Mouse (Mus musculus) embryonic fibroblast, embryonic 13.5 days (primary cell): Measurements from ENCODE around the gene Actl6b.

Source experiments
- CTCF ChIP-seq: IDR thresholded peaks from 2 replicates; pipeline ENCODE4 v1.5.1; 2011; ENCODE audit warnings: mild to moderate bottlenecking, control low read depth, low read length, moderate library complexity, borderline replicate concordance; ENCODE audit not compliant: insufficient read depth
- POLR2A ChIP-seq: IDR thresholded peaks from 2 replicates; pipeline ENCODE4 v1.6.1; 2011; ENCODE audit warnings: low read depth, mild to moderate bottlenecking, control low read depth, low read length, moderate library complexity

- TF ChIP-seq CTCF = no peak
- peak; percentile 85 for TF ChIP-seq POLR2A
These were observed 57.9 kb downstream of the Actl6b start for GRCm38 (mm10) chr5:137611245-137611602.
